Comparison of ENCODE assay signal across 8 mouse cellular contexts in genomic region chr10:40583584-40584255, GRCm38 (mm10). TPM values are rescaled to one million over a fixed set of nuclear protein-coding genes. Genes with fewer than 3 reads are reported as not detected.
DNase-seq lines count a peak whose midpoint lies in the region.

No protein-coding gene starts in this region.

- intact Hi-C loops in left cerebral cortex, postnatal 4 days (cut with DNase I): no loop called here

- peak; percentile 6 to 17 for DNase-seq in cerebellum, postnatal 36 days
- no peak for DNase-seq in cerebellum, adult 11-12 months
- peak; percentile 52 for DNase-seq in left cerebral cortex, postnatal 4 days
- no peak for DNase-seq in left cerebral cortex, adult 8-10 months (ENCODE audit: low spot score in 2 of 2)
- DNase-seq in MN1 (ENCODE audit: low spot score): peak; percentile 27
- DNase-seq in induced T-regulatory cell, adult 2 months (ENCODE audit: low read depth): peak; percentile 54
- peak; percentile 30 for DNase-seq in thymus, postnatal 14 days
- DNase-seq in layer of hippocampus, postnatal 36 days: no peak

RNA-seq across cellular contexts. Expression of gene Slc22a16, which starts 13.6 kb away (rescaled TPM):
- not detected for total RNA-seq in left cerebral cortex, postnatal 4 days (2021)
- total RNA-seq in left cerebral cortex, adult 8-10 months (2022): not detected
- total RNA-seq in layer of hippocampus, postnatal 36 days (2021): not detected

RNA-seq across cellular contexts. Expression of gene Ddo, which starts 46.1 kb away (rescaled TPM):
- total RNA-seq in left cerebral cortex, postnatal 4 days (2021): 1 to 10 TPM; 2.2 to 2.4 TPM
- total RNA-seq in left cerebral cortex, adult 8-10 months (2022): 10 to 100 TPM; 10.8 to 17.4 (median 14.8) TPM
- 10 to 100 TPM; 15.0 to 16.8 TPM for total RNA-seq in layer of hippocampus, postnatal 36 days (2021)

Comparison
In these comparisons a context has a peak if more than half of its experiments do, and no peak if none do; other contexts are left out.
1. DNase-seq: peak in cerebellum, postnatal 36 days (2 of 2), left cerebral cortex, postnatal 4 days (single experiment), MN1 (single experiment), induced T-regulatory cell, adult 2 months (single experiment) and thymus, postnatal 14 days (single experiment); none in cerebellum, adult 11-12 months (single experiment), left cerebral cortex, adult 8-10 months (0 of 2) and layer of hippocampus, postnatal 36 days (0 of 2).